Mouse (Mus musculus): ENCODE results near the gene Dnm3. TPM values are rescaled to one million over a fixed set of nuclear protein-coding genes. Genes with fewer than 3 reads are reported as not detected.

The Dnm3 gene
- total RNA-seq, 2 experiments from 2014 or later: 1.2 TPM; not detected in 1

- no peak for ATAC-seq (replicated peaks; ENCODE audit: low FRiP score, poor library complexity, severe bottlenecking)
These were observed 141.2 kb downstream of the Dnm3 start for GRCm38 (mm10) chr1:162336640-162337039.

- ATAC-seq (replicated peaks; ENCODE audit: low FRiP score, poor library complexity, severe bottlenecking): no peak
These were observed 141.6 kb downstream of the Dnm3 start for GRCm38 (mm10) chr1:162336224-162336623.

- ATAC-seq (replicated peaks; ENCODE audit: low FRiP score, poor library complexity, severe bottlenecking): no peak
These were observed 149.2 kb downstream of the Dnm3 start for GRCm38 (mm10) chr1:162328673-162329072.

GRCm38 (mm10) chr1:162327631-162328030 lies 150.2 kb downstream of the Dnm3 start:
- ATAC-seq (replicated peaks; ENCODE audit: low FRiP score, poor library complexity, severe bottlenecking): no peak

- ATAC-seq (replicated peaks; ENCODE audit: low FRiP score, poor library complexity, severe bottlenecking): no peak
These were observed 153.4 kb downstream of the Dnm3 start for GRCm38 (mm10) chr1:162324412-162324811.

- ATAC-seq (replicated peaks; ENCODE audit: low FRiP score, poor library complexity, severe bottlenecking): no peak
These were observed 154.7 kb downstream of the Dnm3 start for GRCm38 (mm10) chr1:162323142-162323541.

- ATAC-seq (replicated peaks; ENCODE audit: low FRiP score, poor library complexity, severe bottlenecking): no peak
These were observed 164.2 kb downstream of the Dnm3 start for GRCm38 (mm10) chr1:162313451-162314276.

GRCm38 (mm10) chr1:162312621-162313020 lies 165.2 kb downstream of the Dnm3 start:
- no peak for ATAC-seq (replicated peaks; ENCODE audit: low FRiP score, poor library complexity, severe bottlenecking)

- no peak for ATAC-seq (replicated peaks; ENCODE audit: low FRiP score, poor library complexity, severe bottlenecking)
These were observed 165.7 kb downstream of the Dnm3 start for GRCm38 (mm10) chr1:162312152-162312551.

GRCm38 (mm10) chr1:162305247-162305646 lies 172.6 kb downstream of the Dnm3 start:
- no peak for ATAC-seq (replicated peaks; ENCODE audit: low FRiP score, poor library complexity, severe bottlenecking)

GRCm38 (mm10) chr1:162302480-162302879 lies 175.4 kb downstream of the Dnm3 start:
- ATAC-seq (replicated peaks; ENCODE audit: low FRiP score, poor library complexity, severe bottlenecking): no peak

- ATAC-seq (replicated peaks; ENCODE audit: low FRiP score, poor library complexity, severe bottlenecking): no peak
These were observed 178.1 kb downstream of the Dnm3 start for GRCm38 (mm10) chr1:162299558-162300319.

GRCm38 (mm10) chr1:162298527-162298926 lies 179.3 kb downstream of the Dnm3 start:
- ATAC-seq (replicated peaks; ENCODE audit: low FRiP score, poor library complexity, severe bottlenecking): no peak

GRCm38 (mm10) chr1:162295443-162295842 lies 182.4 kb downstream of the Dnm3 start:
- no peak for ATAC-seq (replicated peaks; ENCODE audit: low FRiP score, poor library complexity, severe bottlenecking)

- no peak for ATAC-seq (replicated peaks; ENCODE audit: low FRiP score, poor library complexity, severe bottlenecking)
These were observed 183.3 kb downstream of the Dnm3 start for GRCm38 (mm10) chr1:162294572-162294910.

- no peak for ATAC-seq (replicated peaks; ENCODE audit: low FRiP score, poor library complexity, severe bottlenecking)
These were observed 183.9 kb downstream of the Dnm3 start for GRCm38 (mm10) chr1:162293732-162294571.

- ATAC-seq (replicated peaks; ENCODE audit: low FRiP score, poor library complexity, severe bottlenecking): no peak
These were observed 190.9 kb downstream of the Dnm3 start for GRCm38 (mm10) chr1:162286910-162287309.

- ATAC-seq (replicated peaks; ENCODE audit: low FRiP score, poor library complexity, severe bottlenecking): no peak
These were observed 195.9 kb downstream of the Dnm3 start for GRCm38 (mm10) chr1:162281981-162282381.

- ATAC-seq (replicated peaks; ENCODE audit: low FRiP score, poor library complexity, severe bottlenecking): no peak
These were observed 197.8 kb downstream of the Dnm3 start for GRCm38 (mm10) chr1:162280052-162280451.

GRCm38 (mm10) chr1:162276011-162276410 lies 201.8 kb downstream of the Dnm3 start:
- no peak for ATAC-seq (replicated peaks; ENCODE audit: low FRiP score, poor library complexity, severe bottlenecking)
